Mouse (Mus musculus) embryo, embryonic 11 days (tissue): ENCODE results near the gene Pknox2.

Experiments
- DNase-seq: peaks from one replicate; pipeline ENCODE4 v3.0.0-alpha.2; 2015

Gene Pknox2

GRCm38 (mm10) chr9:37098600-37098999 lies 48.6 kb downstream of the Pknox2 start:
- DNase-seq = no peak

GRCm38 (mm10) chr9:37094230-37094990 lies 52.8 kb downstream of the Pknox2 start:
- DNase-seq = peak; percentile 24

DNA sequence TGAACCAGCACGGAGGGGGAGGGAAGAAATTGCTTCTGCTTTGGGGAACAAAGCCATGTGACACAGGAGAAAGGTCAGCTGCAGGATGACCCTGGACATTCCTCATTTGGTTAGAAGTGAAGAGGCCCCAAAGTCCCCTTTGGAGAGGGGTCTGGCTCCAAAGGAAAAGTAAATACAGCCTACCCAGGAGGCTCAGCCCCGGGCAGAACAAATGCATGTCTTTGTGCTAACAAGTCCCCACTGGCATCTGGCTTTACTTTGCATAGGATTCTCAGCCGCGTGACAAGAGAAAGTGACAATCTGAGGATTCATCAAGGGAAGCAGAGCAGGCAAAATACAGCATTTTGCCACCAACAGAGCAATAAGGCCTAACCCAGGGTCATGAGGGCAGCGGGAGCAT lies 54.1 kb downstream of the Pknox2 start:
- DNase-seq = peak; percentile 91

GRCm38 (mm10) chr9:37089894-37090652 lies 57.1 kb downstream of the Pknox2 start:
- DNase-seq = peak; percentile 59

DNA sequence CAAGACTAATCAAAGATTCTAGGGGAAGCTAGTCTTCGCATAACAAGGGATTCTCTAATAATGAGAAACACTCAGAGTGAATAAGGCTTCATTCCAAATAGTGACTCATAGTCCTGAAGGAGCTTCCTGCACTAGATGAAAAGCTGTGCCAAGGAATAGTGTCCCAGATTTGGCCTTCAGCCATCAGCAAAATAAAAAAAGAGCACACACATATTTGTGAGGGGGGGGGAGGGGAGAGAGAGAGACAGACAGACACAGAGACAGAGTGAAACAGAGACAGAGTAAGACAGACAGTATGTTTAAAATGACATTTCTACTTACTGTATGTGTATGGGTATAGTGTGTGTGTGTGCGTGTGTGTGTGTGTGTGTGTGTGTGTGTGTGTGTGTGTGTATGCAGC lies 61.8 kb downstream of the Pknox2 start:
- DNase-seq = no peak

GRCm38 (mm10) chr9:37082246-37082645 lies 65.0 kb downstream of the Pknox2 start:
- no peak for DNase-seq

- no peak for DNase-seq
Observed at GRCm38 (mm10) chr9:37080309-37080708, 66.9 kb downstream of the Pknox2 start.

DNA sequence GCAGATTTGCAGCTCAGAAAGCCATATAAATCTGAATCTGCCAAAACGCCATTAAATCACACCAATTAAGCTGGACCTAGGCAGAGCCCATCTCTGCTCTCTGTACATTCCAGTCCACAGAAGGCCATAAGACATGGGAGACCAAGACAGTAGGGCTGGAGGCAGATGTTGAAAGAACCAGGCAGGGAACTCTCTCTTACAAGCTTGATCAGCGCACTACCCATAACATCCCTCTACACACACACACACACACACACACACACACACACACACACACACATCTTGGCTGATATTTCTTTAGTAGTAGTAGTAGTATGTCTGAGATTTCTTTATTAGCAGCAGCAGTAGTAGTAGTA lies 70.2 kb downstream of the Pknox2 start:
- DNase-seq = no peak

- peak; percentile 65 for DNase-seq
Observed at GRCm38 (mm10) chr9:37076386-37077062, 70.7 kb downstream of the Pknox2 start.

GRCm38 (mm10) chr9:37075903-37076302 lies 71.3 kb downstream of the Pknox2 start:
- no peak for DNase-seq

DNA sequence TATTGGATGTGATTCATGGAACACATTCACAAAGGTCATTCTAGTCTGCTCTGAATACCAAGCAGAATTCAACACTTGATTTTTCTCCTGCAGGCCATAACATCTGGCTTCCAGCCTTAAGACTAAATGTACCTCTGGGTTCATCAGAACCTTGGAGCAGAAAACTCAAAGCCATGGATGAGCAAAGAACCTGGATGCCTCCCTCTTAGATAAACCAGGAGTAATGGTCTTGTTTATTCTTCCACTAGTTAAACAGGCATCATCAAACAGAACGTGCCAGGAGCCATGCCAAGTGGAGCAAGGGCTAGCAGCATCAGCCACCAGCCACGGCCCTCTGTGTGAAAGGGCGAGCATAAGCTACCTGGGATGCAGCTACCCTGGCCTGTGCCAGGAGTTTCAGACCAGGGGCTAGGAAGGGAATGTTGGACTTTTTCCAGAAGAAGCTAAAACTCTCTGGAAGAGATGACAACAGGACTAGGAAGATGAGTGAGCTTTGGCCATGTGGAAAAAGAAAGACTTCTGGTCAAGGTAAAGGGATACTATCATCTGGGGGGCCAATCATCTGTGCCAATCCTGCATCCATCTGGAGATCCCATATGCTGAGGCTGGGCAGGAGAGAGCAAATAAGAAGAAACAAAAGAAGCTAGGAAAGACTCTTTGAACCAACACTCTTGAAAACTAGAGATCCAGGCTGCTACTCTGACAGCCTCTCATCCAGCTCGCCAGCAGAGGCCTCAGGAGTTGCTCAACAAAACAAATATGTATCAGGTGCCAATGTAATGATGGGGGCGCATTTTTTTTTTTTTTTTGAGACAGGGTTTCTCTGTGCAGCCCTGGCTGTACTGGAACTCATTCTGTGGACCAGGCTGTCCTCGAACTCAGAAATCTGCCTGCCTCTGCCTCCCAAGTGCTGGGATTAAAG lies 77.6 kb downstream of the Pknox2 start:
- DNase-seq = no peak

- no peak for DNase-seq
Observed at GRCm38 (mm10) chr9:37067473-37067830, 79.8 kb downstream of the Pknox2 start.

- DNase-seq = no peak
Observed at GRCm38 (mm10) chr9:37066732-37067472, 80.3 kb downstream of the Pknox2 start.

DNA sequence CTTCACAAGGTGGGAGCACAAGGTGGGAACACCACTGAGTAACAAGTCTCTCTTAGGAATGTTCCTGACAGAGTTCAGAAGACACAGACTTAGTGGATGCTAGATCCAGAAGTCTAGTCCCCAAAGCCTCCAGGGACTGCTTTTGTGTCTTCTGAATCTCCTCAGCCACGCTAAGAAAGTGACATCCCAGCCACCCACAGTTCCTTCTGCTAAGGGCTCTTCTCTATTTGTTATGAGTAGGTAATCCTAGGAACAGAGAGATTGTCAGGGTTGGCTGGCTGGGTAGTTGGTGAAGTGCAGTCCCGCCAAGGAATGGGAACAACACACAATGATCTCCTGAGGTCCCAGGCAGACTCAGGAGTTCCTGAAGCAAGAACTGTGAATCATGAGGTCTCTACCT lies 85.6 kb downstream of the Pknox2 start:
- DNase-seq = no peak

GRCm38 (mm10) chr9:37054703-37055102 lies 92.5 kb downstream of the Pknox2 start:
- peak; percentile 39 for DNase-seq

GRCm38 (mm10) chr9:37053601-37054512 lies 93.3 kb downstream of the Pknox2 start:
- DNase-seq = peak; percentile 95

DNA sequence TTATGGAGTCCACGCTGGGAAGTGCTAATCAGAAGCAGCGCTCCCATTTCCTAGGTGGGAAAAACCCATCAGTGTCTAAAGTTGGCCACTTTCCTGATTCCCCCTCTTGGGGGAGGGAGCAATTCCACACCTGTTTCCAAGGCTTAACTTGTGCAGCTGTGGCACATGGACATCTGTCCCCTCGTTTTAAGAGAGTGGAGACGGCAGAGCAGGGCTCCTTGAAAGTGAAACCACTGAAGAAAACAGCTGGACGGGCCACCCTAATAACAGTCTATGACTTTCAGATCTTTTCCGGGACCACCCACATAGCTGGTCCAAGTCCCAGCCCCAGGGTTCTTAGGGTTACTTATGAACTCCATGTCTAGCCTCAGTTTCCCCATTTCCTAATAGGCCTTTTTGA lies 94.2 kb downstream of the Pknox2 start:
- DNase-seq = peak; percentile 49

DNA sequence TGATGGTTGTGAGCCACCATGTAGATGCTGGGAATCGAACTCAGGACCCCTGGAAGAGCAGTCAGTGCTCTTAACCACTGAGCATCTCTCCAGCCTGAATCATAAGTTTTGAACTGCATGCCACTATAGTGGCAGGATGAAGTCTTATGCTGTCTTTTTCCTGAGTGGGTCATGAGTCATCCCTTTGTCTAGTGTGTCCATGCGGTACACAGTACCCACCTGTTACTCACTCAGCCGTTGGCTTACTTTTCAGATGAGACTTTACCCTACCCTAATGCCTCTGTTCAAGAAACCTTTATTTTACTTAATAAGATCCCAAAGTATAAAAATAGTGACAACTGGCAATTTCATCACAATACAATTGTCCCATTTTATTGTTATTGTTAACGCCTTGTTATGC lies 95.5 kb downstream of the Pknox2 start:
- DNase-seq = no peak

- DNase-seq = no peak
Observed at GRCm38 (mm10) chr9:37047490-37047889, 99.7 kb downstream of the Pknox2 start.

DNA sequence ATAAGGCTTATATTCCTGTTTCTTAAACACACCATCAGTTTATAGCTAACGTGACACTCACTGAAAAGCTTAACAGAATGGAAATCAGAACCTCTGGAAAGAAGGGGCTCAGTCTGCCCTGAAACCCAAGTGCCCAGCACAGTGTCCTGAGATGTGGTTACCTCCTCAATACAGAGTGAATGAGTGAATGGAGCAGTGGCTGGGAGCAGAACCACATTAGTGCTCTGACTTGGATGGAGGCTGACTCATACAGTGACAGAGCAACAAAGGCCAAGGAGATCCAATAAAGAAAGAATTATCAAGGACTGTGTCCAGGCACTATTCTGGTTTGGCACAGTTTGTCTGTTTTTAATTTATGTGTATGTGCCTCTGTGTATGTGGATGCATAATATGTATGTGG lies 101.3 kb downstream of the Pknox2 start:
- DNase-seq = no peak

GRCm38 (mm10) chr9:37044165-37044564 lies 103.0 kb downstream of the Pknox2 start:
- DNase-seq = no peak
